Mouse (Mus musculus): ENCODE measurements around the gene Mettl7a3.

- no peak for TF ChIP-seq POLR2A (IDR thresholded peaks at IDR 0.05; ENCODE audit: borderline replicate concordance, insufficient read depth, low read length)
- TF ChIP-seq CTCF (IDR thresholded peaks at IDR 0.05; ENCODE audit: borderline replicate concordance, insufficient read depth, low read depth, low read length) = no peak
These were observed 12.0 kb downstream of the Mettl7a3 start for GRCm38 (mm10) chr15:100346761-100347160.
